16 mouse cellular contexts compared by ENCODE assay signal in genomic region chr6:83928225-83928624, GRCm38 (mm10).
DNase-seq lines count a peak whose midpoint lies in the region; ATAC-seq and TF ChIP-seq lines count a peak whose summit lies in the region.
"Had no signal": no experiment of that assay in that cellular context is flagged by ENCODE, and none has a peak within 500 bp of the region (broad histone marks: within the 10 kb centered on the region; RNA-seq: fewer than 3 reads in every experiment).

No protein-coding gene starts in this region.

- no peak for TF ChIP-seq POLR2A in limb, embryonic 14.5 days (IDR thresholded peaks at IDR 0.05; ENCODE audit: borderline replicate concordance, extremely low read depth, insufficient read depth, insufficient read length)

- H3K4me2 ChIP-seq in limb, embryonic 14.5 days (replicated peaks; ENCODE audit: low read depth, low read length, severe bottlenecking), result no peak overlapping the region
- H3K4me2 ChIP-seq: neural tube, embryonic 13.5 days had no signal

- H3K27me3 ChIP-seq in limb, embryonic 14.5 days (ENCODE audit: control insufficient read depth, insufficient read depth, low read length), result no peaks in the 10 kb centered on the region
- H3K27me3 ChIP-seq in limb, embryonic 10.5 days (ENCODE audit: low read depth, poor library complexity, severe bottlenecking), result no peaks in the 10 kb centered on the region
- H3K27me3 ChIP-seq: neural tube, embryonic 13.5 days had no signal

- peak; percentile 22 for DNase-seq in adrenal gland, postnatal 10 days
- no peak for DNase-seq in adrenal gland, postnatal 25 days
- peak; percentile 5 for DNase-seq in limb, embryonic 14.5 days (ENCODE audit: low spot score)
- DNase-seq in limb, embryonic 10.5 days (ENCODE audit: low spot score), result no peak
- peak; percentile 35 for DNase-seq in ZHBTc4 (ENCODE audit: low read depth, low spot score)
- DNase-seq in mesoderm, embryonic 11.5 days (ENCODE audit: low read depth, low spot score), result peak; percentile 28
- DNase-seq in left cerebral cortex, adult 11 months (ENCODE audit: low spot score), result no peak
- DNase-seq: cerebellum, adult 11 months; layer of hippocampus, adult 9-11 months; left cerebral cortex, postnatal 4 days; liver, postnatal 0 days; midbrain, embryonic 14.5 days; retina, postnatal 1 day had no signal

- H3K4me1 ChIP-seq in limb, embryonic 14.5 days (ENCODE audit: control insufficient read depth, insufficient read depth, low read length), result no peaks in the 10 kb centered on the region
- peaks cover 5% of the 10 kb centered on the region for H3K4me1 ChIP-seq in limb, embryonic 10.5 days

- ATAC-seq in limb, embryonic 14.5 days (ENCODE audit: low FRiP score, low read depth), result no peak
- no peak for ATAC-seq in cerebellum, adult (ENCODE audit: insufficient number of reproducible peaks, low FRiP score, low TSS enrichment)
- ATAC-seq: liver, postnatal 0 days had no signal

- no peak overlapping the region for H3K27ac ChIP-seq in limb, embryonic 14.5 days (replicated peaks; ENCODE audit: low read depth, low read length)
- H3K27ac ChIP-seq in limb, embryonic 10.5 days, result no peak overlapping the region
- H3K27ac ChIP-seq: neural tube, embryonic 13.5 days; stomach, postnatal 0 days had no signal

- peaks cover 19% of the 10 kb centered on the region for H3K36me3 ChIP-seq in limb, embryonic 14.5 days (ENCODE audit: control insufficient read depth, insufficient read depth, low read length)
- peaks cover 27% of the 10 kb centered on the region for H3K36me3 ChIP-seq in limb, embryonic 10.5 days

- 58% methylated on average over 2 of the region's 2 CpGs for WGBS in limb, embryonic 14.5 days
- 87% methylated on average over 2 of the region's 2 CpGs for WGBS in limb, embryonic 10.5 days

- no peak overlapping the region for H3K4me3 ChIP-seq in limb, embryonic 14.5 days (replicated peaks; ENCODE audit: low read length)
- H3K4me3 ChIP-seq in limb, embryonic 10.5 days, result no peak overlapping the region
- H3K4me3 ChIP-seq: neural tube, embryonic 13.5 days had no signal

- no peaks in the 10 kb centered on the region for H3K9me3 ChIP-seq in limb, embryonic 14.5 days (ENCODE audit: control insufficient read depth, low read length)
- H3K9me3 ChIP-seq in limb, embryonic 10.5 days (replicated peaks), result no peaks in the 10 kb centered on the region
- H3K9me3 ChIP-seq: neural tube, embryonic 13.5 days had no signal

- H3K9ac ChIP-seq in limb, embryonic 14.5 days (ENCODE audit: low read depth, low read length, severe bottlenecking), result no peak overlapping the region
- H3K9ac ChIP-seq: liver, postnatal 0 days; neural tube, embryonic 13.5 days had no signal

Comparison
In these comparisons a context has a peak if more than half of its experiments do, and no peak if none do; other contexts are left out.
1. DNase-seq: peak in adrenal gland, postnatal 10 days (single experiment), limb, embryonic 14.5 days (single experiment), ZHBTc4 (single experiment) and mesoderm, embryonic 11.5 days (single experiment); none in adrenal gland, postnatal 25 days (single experiment), limb, embryonic 10.5 days (single experiment) and left cerebral cortex, adult 11 months (single experiment).